Mouse (Mus musculus): ENCODE data around the gene Egf.
"Not testable (repeated sequence)": the region's sequence is repeated elsewhere in the genome, so short reads cannot be mapped to it uniquely, and the experiment has no call there.

Gene Egf

GRCm38 (mm10) chr3:129754650-129755604 lies at the start of gene Egf:
Gene Egf (minus strand): TSS chr3:129755316.
- DNase-seq, result peak; percentile 31 to 35

GRCm38 (mm10) chr3:129803765-129804164 lies 48.6 kb upstream of the Egf start, which contains the start of gene Lrit3:
Gene Lrit3 (minus strand): TSS chr3:129804030.
- DNase-seq, result no peak

GRCm38 (mm10) chr3:129799011-129799410 lies 43.9 kb upstream of the Egf start:
- no peak for DNase-seq

DNA sequence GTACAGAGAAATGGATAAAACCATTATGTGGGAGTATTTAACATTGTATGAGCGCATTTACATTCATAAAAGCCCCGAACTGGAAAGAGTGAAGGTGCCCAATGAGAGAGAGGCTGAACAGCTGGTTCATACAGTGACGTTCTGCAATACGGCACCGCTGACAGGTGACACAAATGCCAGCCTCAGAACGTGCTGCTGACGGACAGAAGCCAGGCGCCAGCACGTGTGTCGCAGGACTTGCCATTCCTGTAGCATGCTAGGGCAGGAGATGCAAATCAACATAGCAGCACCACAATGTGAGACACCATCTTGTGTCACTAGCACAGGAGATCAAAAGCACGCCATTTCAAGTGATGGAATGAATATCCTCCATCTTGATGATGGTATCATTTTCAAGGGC lies 43.4 kb upstream of the Egf start:
- no peak for DNase-seq

DNA sequence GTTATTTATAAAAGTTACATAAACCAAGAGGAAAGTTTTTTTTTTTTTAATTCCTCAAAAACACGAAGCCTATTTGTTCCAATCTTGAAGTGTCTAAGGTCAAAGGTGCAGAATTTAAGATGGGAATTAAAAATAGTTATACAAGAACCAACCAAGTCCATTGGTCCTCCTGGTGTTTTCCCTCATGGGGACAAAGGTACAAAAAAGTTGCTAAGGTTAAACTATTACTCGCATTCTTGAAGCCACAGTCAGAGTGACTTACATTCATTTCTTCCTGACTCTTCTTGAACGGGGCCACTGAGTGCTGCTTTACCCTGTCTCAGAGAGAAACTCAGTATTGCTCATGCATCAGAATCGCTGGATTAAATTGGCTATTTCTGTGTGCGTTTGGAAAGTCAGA lies 42.2 kb upstream of the Egf start:
- no peak for DNase-seq

DNA sequence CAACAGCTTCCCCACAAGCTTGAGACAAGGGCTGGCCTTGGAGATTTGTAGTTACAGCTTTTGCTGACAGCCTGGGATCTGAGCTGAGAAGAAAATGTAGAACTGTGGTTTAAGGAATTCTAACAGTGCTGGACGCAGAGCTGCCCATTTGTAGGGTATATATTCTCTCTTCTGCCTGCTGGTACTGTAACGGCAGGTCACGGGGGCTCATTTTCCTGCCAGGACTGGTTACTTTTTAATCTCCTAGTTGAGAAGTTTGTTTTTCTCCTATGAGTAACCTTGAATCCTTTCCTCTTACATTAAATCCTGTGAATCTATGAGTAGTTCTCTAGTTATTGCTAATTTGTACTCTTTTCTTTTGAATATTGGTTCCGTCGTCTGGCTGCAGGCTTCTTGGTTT lies 38.7 kb upstream of the Egf start:
- DNase-seq, result peak; percentile 19 to 42

DNA sequence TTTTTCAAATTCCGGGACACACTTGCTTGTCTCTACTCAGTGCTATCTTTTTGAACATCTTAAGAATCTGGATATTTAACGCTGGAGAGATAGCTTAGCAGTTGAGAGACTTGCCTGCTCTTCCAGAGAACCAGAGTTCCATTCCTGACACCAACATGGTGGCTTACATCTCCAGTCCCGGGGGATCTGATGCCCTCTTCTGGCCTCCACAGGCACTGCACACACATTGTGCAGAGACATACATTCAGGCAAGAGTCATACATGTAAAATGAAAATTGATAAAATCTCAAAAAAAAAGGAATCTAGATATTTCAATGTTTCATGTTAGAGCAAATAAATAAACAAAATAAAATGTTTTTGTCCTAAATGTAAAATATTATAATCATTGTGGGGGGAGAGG lies 27.6 kb upstream of the Egf start:
- no peak for DNase-seq

DNA sequence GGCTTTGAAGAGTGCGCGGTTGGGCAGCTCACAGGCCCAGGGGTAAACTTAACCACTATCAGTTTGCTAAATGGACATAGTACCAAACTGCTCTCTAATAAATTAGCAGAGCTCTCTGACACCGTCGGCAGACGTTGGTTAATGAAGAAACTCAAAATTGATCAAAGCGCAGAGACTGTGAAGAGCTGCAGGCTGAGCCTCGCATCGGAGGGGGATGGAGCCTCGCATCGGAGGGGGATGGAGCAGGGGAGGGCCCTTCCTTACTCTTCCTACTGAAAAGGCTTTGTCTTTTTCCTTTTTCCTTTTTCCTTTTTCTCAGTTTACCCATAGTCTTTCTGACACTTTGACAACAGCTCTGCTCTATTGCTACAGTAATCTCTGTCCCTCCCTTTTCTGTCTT lies 26.3 kb upstream of the Egf start:
- no peak for DNase-seq

DNA sequence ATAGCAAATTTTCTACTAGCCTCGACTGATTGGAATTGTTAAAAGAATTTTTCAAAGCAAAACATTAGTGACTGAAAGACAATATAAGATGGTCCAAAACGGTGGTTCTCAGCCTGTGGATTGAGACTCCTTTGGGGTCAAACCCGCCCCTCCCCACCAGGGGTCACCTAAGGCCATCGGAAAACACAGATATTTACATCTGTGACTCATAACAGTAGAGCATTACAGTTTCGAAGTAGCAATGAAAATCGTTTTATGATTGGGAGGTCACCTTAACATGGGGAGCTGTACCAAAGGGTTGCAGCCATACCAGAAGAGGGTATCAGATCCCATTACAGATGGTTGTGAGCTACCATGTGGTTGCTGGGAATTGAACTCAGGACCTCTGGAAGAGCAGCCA lies 16.1 kb upstream of the Egf start:
- DNase-seq, result no peak

DNA sequence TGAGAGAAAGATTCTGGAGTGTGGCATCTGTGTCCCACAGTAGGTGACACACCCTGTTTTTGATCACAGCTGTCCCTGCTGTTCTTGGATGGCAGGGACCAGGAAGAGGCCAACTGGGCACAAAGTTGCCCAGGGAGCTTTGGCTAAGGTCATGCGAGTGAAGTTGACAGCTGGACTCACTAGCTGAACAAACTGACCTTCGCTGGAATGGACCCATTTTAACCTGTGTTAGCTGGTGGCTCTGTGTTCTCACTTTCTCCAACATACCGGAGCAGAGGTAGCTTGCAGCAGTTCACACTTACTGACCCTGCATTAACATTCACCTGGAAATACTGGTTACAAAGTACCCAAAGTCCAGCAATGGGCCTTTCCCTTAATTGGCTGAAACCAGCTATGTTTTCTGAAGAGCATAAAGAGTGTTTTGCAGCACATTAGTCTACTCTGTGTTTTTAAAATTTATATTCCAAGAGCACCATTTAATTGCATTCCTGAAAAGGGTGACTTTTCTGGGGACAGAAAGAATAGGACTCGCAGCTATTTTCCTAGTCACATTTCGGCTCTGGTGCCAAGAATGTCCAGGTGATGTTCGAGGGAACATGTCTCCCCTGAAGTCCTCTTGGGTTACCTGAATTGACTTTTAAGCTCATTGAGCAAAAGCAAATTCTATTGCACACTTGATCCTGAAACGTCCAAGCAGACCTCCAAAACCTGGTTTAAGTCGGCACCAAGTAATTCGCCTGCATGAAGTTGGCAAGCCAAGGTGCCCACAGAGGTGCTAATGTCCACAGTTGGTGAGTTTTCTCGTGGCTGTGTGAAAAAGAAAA lies 12.1 kb upstream of the Egf start:
- no peak for DNase-seq

DNA sequence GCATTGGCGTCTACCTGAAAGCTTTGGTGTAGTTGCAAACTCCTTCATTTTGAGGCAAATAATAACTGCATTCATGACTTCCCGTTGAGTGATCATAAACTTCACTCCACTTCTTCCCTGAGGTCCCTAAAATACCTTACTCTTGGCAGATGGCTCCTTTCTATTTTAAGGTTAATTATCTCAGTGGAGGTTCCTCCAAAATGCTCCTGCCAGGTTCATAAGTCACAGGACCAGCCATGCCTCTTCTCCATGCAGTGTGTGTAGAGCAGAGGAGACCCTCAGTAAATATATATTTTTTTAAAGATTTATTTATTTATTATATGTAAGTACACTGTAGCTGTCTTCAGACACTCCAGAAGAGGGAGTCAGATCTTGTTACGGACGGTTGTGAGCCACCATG lies 11.0 kb upstream of the Egf start:
- DNase-seq, result no peak

DNA sequence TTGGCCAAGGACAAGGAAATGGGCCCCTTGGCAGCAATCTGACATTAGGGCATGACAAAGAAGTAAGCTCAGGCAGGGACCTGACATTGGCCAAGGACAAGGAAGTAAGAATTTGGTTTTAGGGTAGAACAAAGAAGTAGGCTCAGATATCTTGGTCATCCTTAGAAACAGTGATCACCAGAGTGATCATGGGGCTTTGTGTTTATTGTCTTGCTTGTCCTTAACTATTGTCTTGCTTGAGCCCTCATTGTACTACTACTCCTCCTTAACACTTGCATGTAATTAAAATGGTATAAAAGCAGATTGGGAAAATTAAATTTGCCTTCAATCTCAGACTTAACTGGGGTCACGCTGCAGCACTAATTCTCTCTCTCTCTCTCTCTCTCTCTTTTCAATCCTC lies 2.5 kb upstream of the Egf start:
- not testable (repeated sequence) for DNase-seq

- peak; percentile 68 to 70 for DNase-seq
Measured at GRCm38 (mm10) chr3:129744803-129745202, 10.3 kb downstream of the Egf start.

- DNase-seq, result no peak
Measured at GRCm38 (mm10) chr3:129742781-129743180, 12.3 kb downstream of the Egf start.

DNA sequence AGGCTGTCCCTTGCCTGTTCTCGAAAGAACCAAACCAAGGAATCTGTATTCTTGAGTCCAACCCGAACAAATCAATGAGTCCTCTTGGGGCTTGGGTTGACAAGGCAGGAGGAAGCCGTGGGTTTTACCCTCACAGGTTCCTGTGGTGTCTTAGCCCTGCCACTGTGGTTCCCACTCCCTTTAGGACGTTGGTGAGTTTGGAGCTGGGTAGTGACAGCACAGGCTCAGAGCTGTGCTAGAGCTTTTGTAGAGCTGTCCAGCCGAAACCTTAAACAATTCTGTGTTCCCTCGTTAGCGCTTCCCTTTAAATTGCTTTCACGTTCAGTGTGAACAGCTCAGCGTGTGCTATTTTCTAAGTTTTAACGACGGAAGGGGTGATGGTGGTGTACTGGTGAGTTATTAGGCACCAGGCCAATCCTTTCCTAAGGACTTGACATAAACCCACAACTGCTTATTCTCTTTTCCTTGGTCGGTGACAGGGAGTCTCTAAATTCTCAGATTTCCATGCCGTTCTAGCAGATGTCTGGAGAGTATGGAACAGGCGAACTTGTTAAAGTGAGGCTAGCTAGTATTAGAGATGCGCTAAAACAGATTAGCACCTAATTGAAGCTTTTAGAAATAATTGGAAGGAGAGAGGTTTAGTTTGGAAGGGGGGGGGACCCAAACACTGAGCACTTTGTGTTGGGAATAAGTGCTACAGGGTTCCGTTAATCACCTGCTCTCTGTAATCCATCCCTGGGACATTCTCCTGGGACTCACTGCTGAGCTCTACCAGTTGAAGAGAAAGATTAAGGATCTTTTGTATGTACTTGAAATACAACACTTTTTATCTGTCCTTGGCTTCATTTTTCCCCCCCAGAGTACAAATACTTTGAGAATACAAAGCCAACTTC lies 16.6 kb downstream of the Egf start:
- no peak for DNase-seq

GRCm38 (mm10) chr3:129731636-129732035 lies 23.5 kb downstream of the Egf start:
- no peak for DNase-seq

DNA sequence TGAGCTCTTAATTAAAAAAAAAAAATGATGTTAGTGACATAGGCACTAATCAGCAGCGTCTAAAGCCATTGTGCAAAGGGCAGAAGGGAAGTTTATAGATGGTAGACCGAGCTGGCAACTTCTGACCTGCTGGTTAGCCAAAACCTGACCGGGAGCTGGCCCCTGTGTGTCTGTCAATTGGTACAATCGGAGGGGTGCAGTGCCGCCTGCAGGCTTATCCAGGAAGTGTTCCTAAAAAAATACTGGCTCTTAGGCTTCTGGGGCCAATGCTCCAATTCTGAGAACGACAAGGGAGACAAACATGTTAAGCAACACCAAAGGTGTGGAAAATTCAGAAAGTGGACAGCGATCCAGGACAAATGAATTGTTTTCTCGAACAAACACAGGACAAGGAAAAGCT lies 24.7 kb downstream of the Egf start:
- DNase-seq, result peak; percentile 60 to 70

- no peak for DNase-seq
Measured at GRCm38 (mm10) chr3:129729916-129730315, 25.2 kb downstream of the Egf start.

DNA sequence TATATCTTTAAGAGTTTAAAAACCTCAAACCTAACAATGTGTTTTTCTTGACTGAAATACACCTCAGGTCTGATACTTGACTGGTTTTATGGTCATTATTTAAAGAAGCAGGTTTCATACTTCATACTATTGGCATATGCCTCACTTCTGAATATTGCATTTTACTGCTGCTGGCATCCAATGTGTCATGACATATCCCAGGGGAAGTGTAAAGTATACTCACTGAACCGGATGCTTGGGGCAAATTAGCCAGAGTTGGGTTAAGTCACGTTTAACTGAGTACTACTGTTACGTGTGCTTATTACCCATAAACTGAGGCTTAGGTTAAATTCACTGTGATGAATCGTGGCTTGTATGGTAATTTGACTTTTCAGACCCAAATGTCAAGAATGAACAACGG lies 29.5 kb downstream of the Egf start:
- DNase-seq, result no peak

- peak; percentile 94 to 97 for DNase-seq
Measured at GRCm38 (mm10) chr3:129724961-129725501, 30.1 kb downstream of the Egf start.

- no peak for DNase-seq
Measured at GRCm38 (mm10) chr3:129724505-129724904, 30.6 kb downstream of the Egf start.

DNA sequence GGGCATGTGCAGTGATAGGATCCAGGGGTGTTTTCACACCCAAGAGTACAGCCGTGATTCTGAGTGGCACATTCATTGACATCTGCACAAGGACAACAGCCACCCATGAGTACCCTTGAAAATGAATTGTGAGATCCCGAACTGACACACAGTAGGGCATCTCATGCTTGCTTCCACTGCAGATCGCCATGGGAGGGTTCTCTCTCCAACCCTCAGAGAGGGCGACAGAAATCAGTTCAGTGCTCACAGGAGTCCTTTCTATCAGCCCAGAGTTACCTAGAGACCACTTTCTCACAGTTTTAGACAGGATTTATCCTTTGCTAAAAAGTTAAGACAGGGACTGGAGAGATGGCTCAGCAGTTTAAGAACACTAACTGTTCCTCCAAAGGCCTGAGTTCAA lies 31.8 kb downstream of the Egf start:
- no peak for DNase-seq
